Mouse (Mus musculus) lung, embryonic 16.5 days (tissue): ENCODE results near the gene Prox1. TPM values are rescaled to one million over a fixed set of nuclear protein-coding genes. Genes with fewer than 3 reads are reported as not detected.

Source experiments
- ATAC-seq: fragments of 200-750 bp; cut with Nextera tagmentation; 2 replicates; pipeline ENCODE4 v1.8.0; 2017; ENCODE audit warnings: low read depth, mild to moderate bottlenecking, moderate library complexity
- H3K27ac ChIP-seq: fragments of 300-500 bp; sonication (generic); 2 replicates; pipeline ENCODE4 v1.5.1; 2014; ENCODE audit warnings: mild to moderate bottlenecking, control low read depth, low read length
- H3K27me3 ChIP-seq: fragments of 300-500 bp; sonication (generic); 2 replicates; pipeline ENCODE4 v1.6.1; 2014; ENCODE audit warnings: low read depth, low read length, mixed read lengths; ENCODE audit not compliant: control insufficient read depth, insufficient read depth
- H3K36me3 ChIP-seq: fragments of 300-500 bp; sonication (generic); 2 replicates; pipeline ENCODE4 v1.6.1; 2014; ENCODE audit warnings: low read length; ENCODE audit not compliant: control insufficient read depth, insufficient read depth
- H3K4me1 ChIP-seq: fragments of 300-500 bp; sonication (generic); replicated peaks from 2 replicates; pipeline ENCODE4 v1.6.1; 2014; ENCODE audit warnings: low read length, mixed read lengths; ENCODE audit not compliant: control insufficient read depth, insufficient read depth
- H3K4me2 ChIP-seq: fragments of 300-500 bp; sonication (generic); 2 replicates; pipeline ENCODE4 v1.6.1; 2014; ENCODE audit warnings: low read depth, low read length, control low read depth
- H3K4me3 ChIP-seq: fragments of 300-500 bp; sonication (generic); 2 replicates; pipeline ENCODE4 v1.5.1; 2014; ENCODE audit warnings: mild to moderate bottlenecking, low read length, control low read depth
- H3K9ac ChIP-seq: fragments of 300-500 bp; sonication (generic); 2 replicates; pipeline ENCODE4 v1.6.1; 2014; ENCODE audit warnings: low read length, control low read depth
- H3K9me3 ChIP-seq: fragments of 300-500 bp; sonication (generic); 2 replicates; pipeline ENCODE4 v1.6.1; 2016; ENCODE audit warnings: low read length; ENCODE audit not compliant: control insufficient read depth
- WGBS: fragments of 180-500 bp; shearing (Covaris S2); extraction: QIAGEN DNeasy Blood & Tissue Kit; methylation state at CpG from one replicate; pipeline ENCODE4 v1.1.7; 2014; 5-methylcytosine and 5-hydroxymethylcytosine counted together
- polyA plus RNA-seq: library from polyadenylated mRNA; unstranded; fragments of >200 nt; fragmentation: Nextera tagmentation; extraction: Ambion mirVana; gene quantifications from 2 replicates; pipeline ENCODE4 v1.2.1, GENCODE M21; 2015

The Prox1 gene
- polyA plus RNA-seq, 1 experiment from 2014 or later: 1.8 TPM

DNA sequence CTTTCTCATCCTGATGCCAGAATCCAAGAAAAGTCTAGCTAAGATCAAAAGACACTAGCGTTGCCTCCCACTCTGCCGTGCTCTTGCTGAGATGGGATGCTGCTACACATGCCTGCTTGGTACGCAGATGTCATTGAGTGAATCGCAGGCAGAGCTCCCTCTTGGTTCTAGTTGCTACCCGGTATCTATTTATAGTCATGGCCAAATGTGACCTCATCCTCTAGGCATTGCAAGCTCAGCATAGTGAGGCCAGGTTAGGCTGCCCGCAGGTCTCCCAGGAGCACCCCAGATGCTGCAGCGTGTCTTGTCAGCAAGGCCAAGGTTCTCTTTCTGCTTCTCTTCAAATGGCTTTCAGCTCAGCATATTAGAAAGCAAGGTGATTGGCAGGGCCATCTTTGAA, 84.8 kb downstream of the Prox1 start:
- ATAC-seq: no peak
- no peak overlapping the region for H3K9ac ChIP-seq
- no peak overlapping the region for H3K4me2 ChIP-seq
- no peak overlapping the region for H3K27ac ChIP-seq
- H3K36me3 ChIP-seq: no peaks in the 10 kb centered on the region
- H3K27me3 ChIP-seq: no peaks in the 10 kb centered on the region
- no peaks in the 10 kb centered on the region for H3K9me3 ChIP-seq
- peaks cover 2% of the 10 kb centered on the region; the same call in 1 of the 2 replicates for H3K4me1 ChIP-seq
- WGBS: 74% methylated on average over 7 of the region's 7 CpGs
- H3K4me3 ChIP-seq: no peak overlapping the region

GRCm38 (mm10) chr1:190079643-190080275, 90.8 kb downstream of the Prox1 start:
- Histone ChIP-seq H3K4me3 (no peak overlapping the region), H3K36me3 (no peaks in the 10 kb centered on the region), H3K9me3 (no peaks in the 10 kb centered on the region), H3K27me3 (no peaks in the 10 kb centered on the region), H3K27ac (no peak overlapping the region), H3K4me2 (no peak overlapping the region), H3K4me1 (no peaks in the 10 kb centered on the region), H3K9ac (no peak overlapping the region)
- ATAC-seq: no peak
- WGBS: 80% methylated on average over 10 of the region's 10 CpGs

DNA sequence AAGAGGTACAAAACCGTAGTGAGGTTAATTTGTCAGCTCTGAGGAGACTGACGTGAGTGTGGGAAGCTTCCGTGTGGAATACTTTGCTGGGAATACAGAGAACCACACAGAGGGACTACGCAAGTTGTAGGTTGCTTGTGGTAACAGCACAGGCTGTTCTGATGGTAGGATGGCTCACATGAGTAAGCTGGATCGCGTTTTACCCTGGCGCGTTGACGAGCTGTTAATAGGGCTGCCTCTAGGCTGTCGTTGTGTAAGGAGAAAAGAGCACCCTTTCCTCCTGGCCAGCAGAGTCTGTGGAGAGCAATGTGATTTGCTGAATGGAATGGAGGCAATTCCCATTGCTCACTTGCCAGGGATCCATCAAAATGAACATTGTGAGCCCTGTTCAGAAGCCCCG, 93.9 kb downstream of the Prox1 start:
- H3K27me3 ChIP-seq: no peaks in the 10 kb centered on the region
- H3K36me3 ChIP-seq: no peaks in the 10 kb centered on the region
- H3K4me1 ChIP-seq: no peaks in the 10 kb centered on the region
- 62% methylated on average over 11 of the region's 11 CpGs for WGBS
- H3K4me3 ChIP-seq: no peak overlapping the region
- H3K9ac ChIP-seq: no peak overlapping the region
- no peaks in the 10 kb centered on the region for H3K9me3 ChIP-seq
- H3K27ac ChIP-seq: no peak overlapping the region
- ATAC-seq: no peak
- no peak overlapping the region for H3K4me2 ChIP-seq

Other genes with a start within 250 kb of the Prox1 start
- gene Smyd2, start 248.4 kb downstream of the Prox1 start, polyA plus RNA-seq: 75.6 and 80.3 TPM in 2 replicates